Comparison of ENCODE assay signal across 25 mouse cellular contexts in genomic region chr10:72225084-72225483, GRCm38 (mm10).
"Had no signal": no experiment of that assay in that cellular context is flagged by ENCODE, and none has a peak within 500 bp of the region (broad histone marks: within the 10 kb centered on the region; RNA-seq: fewer than 3 reads in every experiment).

No protein-coding gene starts in this region.

- H3K27ac ChIP-seq: embryonic facial prominence, embryonic 10.5 days; embryonic facial prominence, embryonic 12.5 days; embryonic facial prominence, embryonic 13.5 days; embryonic facial prominence, embryonic 15.5 days; forebrain, embryonic 10.5 days; forebrain, embryonic 12.5 days; forebrain, embryonic 13.5 days; forebrain, embryonic 15.5 days; gastrocnemius, adult 2 months; heart, adult 2 months; heart, embryonic 10.5 days had no signal

- H3K36me3 ChIP-seq: embryonic facial prominence, embryonic 10.5 days; embryonic facial prominence, embryonic 12.5 days; embryonic facial prominence, embryonic 13.5 days; embryonic facial prominence, embryonic 15.5 days; forebrain, embryonic 10.5 days; forebrain, embryonic 12.5 days; forebrain, embryonic 15.5 days; heart, embryonic 10.5 days had no signal

- H3K9ac ChIP-seq: embryonic facial prominence, embryonic 12.5 days; embryonic facial prominence, embryonic 13.5 days; embryonic facial prominence, embryonic 15.5 days; forebrain, embryonic 12.5 days; forebrain, embryonic 13.5 days; forebrain, embryonic 15.5 days; forebrain, postnatal 0 days had no signal

- H3K4me2 ChIP-seq: embryonic facial prominence, embryonic 12.5 days; embryonic facial prominence, embryonic 13.5 days; embryonic facial prominence, embryonic 15.5 days; forebrain, embryonic 12.5 days; forebrain, embryonic 13.5 days; forebrain, embryonic 15.5 days had no signal

- H3K4me1 ChIP-seq: embryonic facial prominence, embryonic 10.5 days; embryonic facial prominence, embryonic 12.5 days; embryonic facial prominence, embryonic 13.5 days; embryonic facial prominence, embryonic 15.5 days; forebrain, embryonic 10.5 days; forebrain, embryonic 12.5 days; forebrain, embryonic 13.5 days; forebrain, embryonic 15.5 days; heart, embryonic 10.5 days had no signal

- H3K9me3 ChIP-seq: embryonic facial prominence, embryonic 10.5 days; embryonic facial prominence, embryonic 12.5 days; embryonic facial prominence, embryonic 13.5 days; embryonic facial prominence, embryonic 15.5 days; forebrain, embryonic 10.5 days; forebrain, embryonic 12.5 days; forebrain, embryonic 13.5 days; forebrain, embryonic 15.5 days; heart, embryonic 10.5 days had no signal

- DNase-seq: cerebellum, adult 9-10 months; cerebellum, postnatal 10 days; cerebellum, postnatal 14 days; cerebellum, postnatal 25 days; cerebellum, postnatal 36 days; embryo, embryonic 11 days; forebrain, postnatal 0 days; gastrocnemius, adult 2 months; gastrocnemius, postnatal 10 days; gastrocnemius, postnatal 14 days; gastrocnemius, postnatal 25 days; gastrocnemius, postnatal 36 days; heart, adult 11 months; heart, adult 18-20 months; heart, adult 2 months had no signal

- H3K4me3 ChIP-seq: embryonic facial prominence, embryonic 10.5 days; embryonic facial prominence, embryonic 12.5 days; embryonic facial prominence, embryonic 13.5 days; embryonic facial prominence, embryonic 15.5 days; erythroblast, embryonic 14.5 days; forebrain, embryonic 10.5 days; forebrain, embryonic 12.5 days; forebrain, embryonic 13.5 days; forebrain, embryonic 15.5 days; gastrocnemius, adult 2 months; heart, adult 2 months; heart, embryonic 10.5 days had no signal

- H3K27me3 ChIP-seq: embryonic facial prominence, embryonic 12.5 days; embryonic facial prominence, embryonic 13.5 days; embryonic facial prominence, embryonic 15.5 days; forebrain, embryonic 12.5 days; forebrain, embryonic 13.5 days; forebrain, embryonic 15.5 days had no signal
